Mouse (Mus musculus) stomach, embryonic 16.5 days (tissue): ENCODE data around the gene Gm21973. TPM values are rescaled to one million over a fixed set of nuclear protein-coding genes. Genes with fewer than 3 reads are reported as not detected.

Experiments
- ATAC-seq: fragments of 200-750 bp; cut with Nextera tagmentation; 2 replicates; pipeline ENCODE4 v1.8.0; 2017; ENCODE audit warnings: moderate number of reproducible peaks, moderate TSS enrichment; ENCODE audit not compliant: insufficient read depth, low FRiP score
- H3K27ac ChIP-seq: fragments of 300-500 bp; sonication (generic); 2 replicates; pipeline ENCODE4 v1.5.1; 2014; ENCODE audit warnings: low read length
- H3K27me3 ChIP-seq: fragments of 300-500 bp; sonication (generic); 2 replicates; pipeline ENCODE4 v1.6.1; 2014; ENCODE audit warnings: low read length, control low read depth, mixed read lengths; ENCODE audit not compliant: control insufficient read depth, insufficient read depth
- H3K36me3 ChIP-seq: fragments of 300-500 bp; sonication (generic); 2 replicates; pipeline ENCODE4 v1.6.1; 2014; ENCODE audit warnings: low read length; ENCODE audit not compliant: control insufficient read depth, insufficient read depth
- H3K4me1 ChIP-seq: fragments of 300-500 bp; sonication (generic); 2 replicates; pipeline ENCODE4 v1.6.1; 2014; ENCODE audit warnings: low read length, control low read depth, mixed read lengths; ENCODE audit not compliant: control insufficient read depth, insufficient read depth
- H3K4me2 ChIP-seq: fragments of 300-500 bp; sonication (generic); 2 replicates; pipeline ENCODE4 v1.6.1; 2014; ENCODE audit warnings: low read depth, low read length, mixed read lengths
- H3K4me3 ChIP-seq: fragments of 300-500 bp; sonication (generic); replicated peaks from 2 replicates; pipeline ENCODE4 v1.5.1; 2014; ENCODE audit warnings: mild to moderate bottlenecking, low read length
- H3K9ac ChIP-seq: fragments of 300-500 bp; sonication (generic); 2 replicates; pipeline ENCODE4 v1.6.1; 2014; ENCODE audit warnings: low read length
- H3K9me3 ChIP-seq: fragments of 300-500 bp; sonication (generic); replicated peaks from 2 replicates; pipeline ENCODE4 v1.6.1; 2016; ENCODE audit warnings: low read length, control low read depth; ENCODE audit not compliant: control insufficient read depth
- WGBS: fragments of 180-500 bp; shearing (Covaris S2); extraction: QIAGEN DNeasy Blood & Tissue Kit; methylation state at CpG from one replicate; pipeline ENCODE4 v1.1.7; 2014; 5-methylcytosine and 5-hydroxymethylcytosine counted together
- polyA plus RNA-seq: library from polyadenylated mRNA; unstranded; fragments of >200 nt; fragmentation: Nextera tagmentation; extraction: Ambion mirVana; gene quantifications from 2 replicates; pipeline ENCODE4 v1.2.1, GENCODE M21; 2015

Gene Gm21973
- polyA plus RNA-seq, 1 experiment from 2014 or later, result not detected

GRCm38 (mm10) chr15:10313522-10314455, 11.4 kb upstream of the Gm21973 start:
- Histone ChIP-seq H3K4me3 (no peak overlapping the region), H3K27me3 (no peaks in the 10 kb centered on the region), H3K9me3 (no peaks in the 10 kb centered on the region), H3K36me3 (no peaks in the 10 kb centered on the region), H3K27ac (no peak overlapping the region), H3K9ac (no peak overlapping the region), H3K4me2 (no peak overlapping the region), H3K4me1 (no peaks in the 10 kb centered on the region)
- WGBS, result 45% methylated on average over 6 of the region's 7 CpGs
- no peak for ATAC-seq

GRCm38 (mm10) chr15:10330626-10331025, 5.4 kb downstream of the Gm21973 start:
- no peak for ATAC-seq
- WGBS, result 75% methylated on average over 3 of the region's 3 CpGs
- no peak overlapping the region for H3K9ac ChIP-seq
- no peak overlapping the region for H3K4me2 ChIP-seq
- no peaks in the 10 kb centered on the region for H3K9me3 ChIP-seq
- H3K4me1 ChIP-seq, result no peaks in the 10 kb centered on the region
- no peak overlapping the region for H3K4me3 ChIP-seq
- no peak overlapping the region for H3K27ac ChIP-seq
- no peaks in the 10 kb centered on the region for H3K27me3 ChIP-seq
- no peaks in the 10 kb centered on the region for H3K36me3 ChIP-seq

GRCm38 (mm10) chr15:10332566-10332965, 7.4 kb downstream of the Gm21973 start:
- Histone ChIP-seq H3K4me3 (no peak overlapping the region), H3K4me1 (no peaks in the 10 kb centered on the region), H3K4me2 (no peak overlapping the region), H3K27me3 (no peaks in the 10 kb centered on the region), H3K9ac (no peak overlapping the region), H3K9me3 (no peaks in the 10 kb centered on the region), H3K27ac (no peak overlapping the region), H3K36me3 (no peaks in the 10 kb centered on the region)
- no peak for ATAC-seq
- WGBS, result 86% methylated on average over 1 of the region's 1 CpGs

GRCm38 (mm10) chr15:10338606-10339005, 13.4 kb downstream of the Gm21973 start:
- Histone ChIP-seq H3K4me2 (no peak overlapping the region), H3K4me1 (no peaks in the 10 kb centered on the region), H3K27ac (no peak overlapping the region), H3K27me3 (no peaks in the 10 kb centered on the region), H3K9me3 (no peaks in the 10 kb centered on the region), H3K9ac (no peak overlapping the region), H3K4me3 (no peak overlapping the region), H3K36me3 (no peaks in the 10 kb centered on the region)
- no peak for ATAC-seq
- WGBS, result 69% methylated on average over 3 of the region's 3 CpGs

- Histone ChIP-seq H3K9me3 (no peaks in the 10 kb centered on the region), H3K27me3 (no peaks in the 10 kb centered on the region), H3K4me2 (no peak overlapping the region), H3K9ac (no peak overlapping the region), H3K36me3 (no peaks in the 10 kb centered on the region), H3K4me1 (no peaks in the 10 kb centered on the region), H3K27ac (no peak overlapping the region), H3K4me3 (no peak overlapping the region)
- WGBS, result 83% methylated on average over 6 of the region's 6 CpGs
- no peak for ATAC-seq
Observed at GRCm38 (mm10) chr15:10347044-10347443, 21.9 kb downstream of the Gm21973 start.

GRCm38 (mm10) chr15:10358039-10358948, 33.1 kb downstream of the Gm21973 start, which contains the start of gene Agxt2:
Gene Agxt2 (plus strand): TSS chr15:10358532.
- Histone ChIP-seq H3K27ac (no peak within 1 kb of the TSS), H3K27me3 (no peaks in the 10 kb centered on the region), H3K4me2 (no peak within 1 kb of the TSS), H3K9me3 (no peaks in the 10 kb centered on the region), H3K9ac (no peak within 1 kb of the TSS), H3K36me3 (no peaks in the 10 kb centered on the region), H3K4me3 (no peak within 1 kb of the TSS), H3K4me1 (no peaks in the 10 kb centered on the region)
- ATAC-seq, result no peak
- 66% methylated on average over 9 of the region's 9 CpGs for WGBS

- Histone ChIP-seq H3K4me3 (no peak overlapping the region), H3K4me2 (no peak overlapping the region), H3K9me3 (no peaks in the 10 kb centered on the region), H3K27ac (no peak overlapping the region), H3K9ac (no peak overlapping the region), H3K4me1 (no peaks in the 10 kb centered on the region), H3K27me3 (no peaks in the 10 kb centered on the region), H3K36me3 (no peaks in the 10 kb centered on the region)
- no peak for ATAC-seq
- 85% methylated on average over 2 of the region's 2 CpGs for WGBS
Observed at GRCm38 (mm10) chr15:10366331-10366730, 41.2 kb downstream of the Gm21973 start.

GRCm38 (mm10) chr15:10375404-10375803, 50.2 kb downstream of the Gm21973 start:
- 46% methylated on average over 3 of the region's 3 CpGs for WGBS
- Histone ChIP-seq H3K4me1 (no peaks in the 10 kb centered on the region), H3K36me3 (no peaks in the 10 kb centered on the region), H3K4me2 (no peak overlapping the region), H3K27ac (no peak overlapping the region), H3K4me3 (no peak overlapping the region), H3K9me3 (no peaks in the 10 kb centered on the region), H3K9ac (no peak overlapping the region), H3K27me3 (no peaks in the 10 kb centered on the region)
- no peak for ATAC-seq
